Mouse (Mus musculus): ENCODE measurements around the gene Rassf2. TPM values are rescaled to one million over a fixed set of nuclear protein-coding genes. Genes with fewer than 3 reads are reported as not detected.

Rassf2 gene
- polyA plus RNA-seq, 1 experiment from 2014 or later: 17.9 TPM

DNA sequence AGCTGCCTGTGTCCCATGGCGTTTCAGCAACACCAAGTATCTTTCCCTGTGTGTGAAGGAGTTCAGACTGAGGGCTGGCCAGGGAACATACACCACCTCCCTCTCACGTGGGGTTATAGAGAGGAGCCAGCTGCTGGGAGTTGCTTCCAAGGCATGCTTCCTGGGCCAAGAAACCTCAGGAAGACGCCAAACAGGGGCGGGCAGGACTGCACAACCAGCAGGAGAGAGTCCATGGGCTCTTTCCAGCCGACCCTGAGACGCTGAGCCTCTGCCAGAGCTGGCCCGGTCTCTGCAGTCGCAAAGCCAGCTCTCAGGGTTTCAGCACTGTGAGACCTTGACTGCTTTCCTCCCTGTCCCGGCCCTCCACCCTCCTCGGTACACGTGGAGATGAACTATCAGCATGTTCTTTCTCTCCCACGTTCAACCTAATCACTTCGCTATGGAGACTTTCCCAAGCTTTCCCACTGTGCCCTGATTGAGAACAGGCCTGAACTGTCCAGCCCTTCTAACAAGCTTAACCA, 13.1 kb upstream of the Rassf2 start:
- no peaks in the 10 kb centered on the region for H3K9me3 ChIP-seq (replicated peaks; ENCODE audit: control insufficient read depth, low read length)
- ATAC-seq (no peak; the same call in 1 of the 2 replicates), DNase-seq (ENCODE audit: low spot score) (peak; percentile 33)
- no peaks in the 10 kb centered on the region for H3K27me3 ChIP-seq (replicated peaks; ENCODE audit: control insufficient read depth, insufficient read depth, low read length)
- H3K9ac ChIP-seq (ENCODE audit: low read length): no peak overlapping the region
- 43% methylated on average over 13 of the region's 13 CpGs for WGBS
- no peak overlapping the region for H3K4me2 ChIP-seq (ENCODE audit: low read length)
- H3K36me3 ChIP-seq (ENCODE audit: control insufficient read depth, insufficient read depth, low read length): no peaks in the 10 kb centered on the region
- H3K4me1 ChIP-seq (ENCODE audit: control insufficient read depth, insufficient read depth, low read length): no peaks in the 10 kb centered on the region
- H3K27ac ChIP-seq (ENCODE audit: low read depth, low read length): no peak overlapping the region
- H3K4me3 ChIP-seq (ENCODE audit: low read depth, low read length): no peak overlapping the region

DNA sequence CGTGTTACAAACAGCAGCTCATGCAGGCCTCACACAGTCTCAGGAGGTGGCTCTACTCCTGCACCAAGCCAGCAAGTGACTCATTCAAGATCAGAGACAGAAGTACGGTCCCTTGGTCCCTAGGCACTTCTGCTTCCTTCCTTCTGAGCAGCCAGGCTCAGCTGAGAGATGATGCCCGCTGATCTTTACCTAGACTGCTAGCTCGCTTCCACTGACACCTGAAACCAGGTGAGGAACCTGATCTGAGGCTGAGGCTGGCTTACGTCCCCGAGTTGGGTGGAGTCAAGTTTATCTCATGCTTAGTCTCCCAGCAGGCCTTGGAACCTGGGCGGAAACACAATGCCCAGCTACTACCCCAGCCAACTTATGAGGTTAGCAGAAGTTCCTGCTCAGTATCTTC, 9.8 kb upstream of the Rassf2 start:
- WGBS: 71% methylated on average over 7 of the region's 7 CpGs
- no peak overlapping the region for H3K4me3 ChIP-seq (ENCODE audit: low read depth, low read length)
- H3K4me2 ChIP-seq (ENCODE audit: low read length): no peak overlapping the region
- H3K27me3 ChIP-seq (replicated peaks; ENCODE audit: control insufficient read depth, insufficient read depth, low read length): no peaks in the 10 kb centered on the region
- no peaks in the 10 kb centered on the region for H3K9me3 ChIP-seq (replicated peaks; ENCODE audit: control insufficient read depth, low read length)
- ATAC-seq (no peak), DNase-seq (ENCODE audit: low spot score) (no peak)
- H3K36me3 ChIP-seq (ENCODE audit: control insufficient read depth, insufficient read depth, low read length): no peaks in the 10 kb centered on the region
- no peaks in the 10 kb centered on the region for H3K4me1 ChIP-seq (ENCODE audit: control insufficient read depth, insufficient read depth, low read length)
- no peak overlapping the region for H3K9ac ChIP-seq (ENCODE audit: low read length)
- no peak overlapping the region for H3K27ac ChIP-seq (ENCODE audit: low read depth, low read length)

DNA sequence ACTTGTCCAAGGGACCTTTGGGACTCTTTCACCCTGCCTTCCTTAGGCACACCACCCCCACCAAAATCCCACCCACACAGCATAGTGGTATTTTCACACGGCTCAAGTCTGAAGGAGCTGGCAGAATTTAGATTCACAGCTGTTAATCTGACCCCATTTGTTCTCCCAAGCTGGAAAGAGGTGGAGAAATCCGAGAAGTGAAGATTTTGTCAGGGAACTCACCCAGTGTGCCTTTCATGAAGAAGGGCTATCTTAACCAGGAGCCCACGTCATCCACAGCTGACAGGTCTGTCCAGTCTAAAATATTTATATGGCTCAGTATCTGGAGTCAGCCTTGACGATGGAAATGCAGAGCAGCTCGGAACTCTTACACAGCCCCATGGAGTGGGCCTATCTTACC, 6.3 kb upstream of the Rassf2 start:
- Histone ChIP-seq H3K9me3 (replicated peaks; ENCODE audit: control insufficient read depth, low read length) (no peaks in the 10 kb centered on the region), H3K27me3 (replicated peaks; ENCODE audit: control insufficient read depth, insufficient read depth, low read length) (no peaks in the 10 kb centered on the region), H3K9ac (ENCODE audit: low read length) (no peak overlapping the region), H3K36me3 (ENCODE audit: control insufficient read depth, insufficient read depth, low read length) (no peaks in the 10 kb centered on the region), H3K4me1 (ENCODE audit: control insufficient read depth, insufficient read depth, low read length) (no peaks in the 10 kb centered on the region; the same call in 1 of the 2 replicates), H3K4me3 (ENCODE audit: low read depth, low read length) (no peak overlapping the region), H3K27ac (ENCODE audit: low read depth, low read length) (no peak overlapping the region), H3K4me2 (ENCODE audit: low read length) (no peak overlapping the region)
- DNase-seq (ENCODE audit: low spot score) (no peak), ATAC-seq (no peak)
- 85% methylated on average over 5 of the region's 5 CpGs for WGBS

DNA sequence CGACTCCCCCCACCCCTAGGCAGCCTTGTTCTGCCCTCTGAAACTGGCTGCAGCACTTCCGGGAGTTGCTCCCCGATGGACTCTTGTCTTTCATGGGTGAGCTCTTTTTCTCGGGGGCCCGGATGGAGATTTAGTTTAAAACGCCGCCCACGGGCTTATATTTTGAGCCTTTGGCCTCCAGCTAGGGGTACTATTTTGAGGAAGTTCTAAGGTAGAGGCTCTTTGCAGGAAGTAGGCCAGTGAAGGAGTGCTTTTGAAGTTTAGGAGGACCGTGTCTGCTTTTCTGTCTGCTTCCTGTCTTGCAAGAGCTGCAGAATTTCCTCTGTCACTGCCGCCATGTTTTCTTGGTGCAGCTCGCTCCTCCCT, 5.4 kb upstream of the Rassf2 start:
- Histone ChIP-seq H3K27ac (ENCODE audit: low read depth, low read length) (no peak overlapping the region), H3K36me3 (ENCODE audit: control insufficient read depth, insufficient read depth, low read length) (no peaks in the 10 kb centered on the region), H3K9ac (ENCODE audit: low read length) (no peak overlapping the region), H3K27me3 (replicated peaks; ENCODE audit: control insufficient read depth, insufficient read depth, low read length) (no peaks in the 10 kb centered on the region), H3K4me3 (ENCODE audit: low read depth, low read length) (no peak overlapping the region), H3K9me3 (replicated peaks; ENCODE audit: control insufficient read depth, low read length) (no peaks in the 10 kb centered on the region), H3K4me2 (ENCODE audit: low read length) (no peak overlapping the region), H3K4me1 (ENCODE audit: control insufficient read depth, insufficient read depth, low read length) (peaks cover 8% of the 10 kb centered on the region; the same call in 1 of the 2 replicates)
- ATAC-seq: no peak
- WGBS: 41% methylated on average over 11 of the region's 11 CpGs
- DNase-seq (ENCODE audit: low spot score): no peak

DNA sequence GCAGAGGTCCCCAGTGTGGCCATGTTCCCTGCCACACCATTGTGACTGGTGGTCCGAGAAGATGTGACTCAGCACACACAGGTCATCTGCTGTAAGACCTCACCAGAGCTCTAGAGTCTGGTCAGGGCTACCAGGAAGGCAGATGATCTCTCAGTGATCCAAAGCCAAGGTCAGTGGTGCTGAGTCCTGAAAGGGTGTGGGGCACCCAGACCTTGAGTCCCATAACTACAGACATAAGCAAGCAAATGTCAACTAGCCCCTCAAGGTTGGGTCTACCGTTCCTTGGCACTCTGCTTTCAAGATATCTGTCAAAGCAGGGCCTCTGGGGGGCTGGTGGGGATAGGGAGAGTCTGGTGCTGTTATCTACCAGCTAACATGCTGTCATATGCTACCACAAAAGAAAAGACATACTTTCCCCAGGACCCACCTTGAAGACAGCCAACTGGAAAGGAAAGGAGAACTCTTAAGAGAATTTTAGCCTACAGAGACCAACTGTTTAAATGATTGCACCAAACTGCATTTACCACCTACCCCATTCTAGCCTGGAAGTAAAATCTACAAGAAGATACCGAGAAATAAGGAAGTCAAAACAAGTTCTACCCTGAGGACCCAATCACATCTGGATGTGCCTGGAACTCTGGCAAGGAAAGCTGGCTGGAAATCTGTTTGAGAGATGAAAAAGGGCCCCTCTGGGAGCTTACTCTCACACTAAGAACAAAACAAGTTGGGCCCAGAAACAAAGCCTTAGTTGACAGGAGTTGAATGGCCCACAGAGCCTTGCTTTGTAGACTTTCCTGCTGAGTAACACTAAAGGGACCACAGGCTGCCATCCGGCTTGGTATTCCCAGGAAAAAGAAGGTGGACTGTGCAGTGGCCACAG, 4.8 kb upstream of the Rassf2 start:
- Histone ChIP-seq H3K4me2 (ENCODE audit: low read length) (no peak overlapping the region), H3K36me3 (ENCODE audit: control insufficient read depth, insufficient read depth, low read length) (no peaks in the 10 kb centered on the region), H3K27me3 (replicated peaks; ENCODE audit: control insufficient read depth, insufficient read depth, low read length) (no peaks in the 10 kb centered on the region), H3K27ac (ENCODE audit: low read depth, low read length) (no peak overlapping the region), H3K4me3 (ENCODE audit: low read depth, low read length) (no peak overlapping the region), H3K9ac (ENCODE audit: low read length) (no peak overlapping the region), H3K4me1 (ENCODE audit: control insufficient read depth, insufficient read depth, low read length) (peaks cover 8% of the 10 kb centered on the region; the same call in 1 of the 2 replicates), H3K9me3 (replicated peaks; ENCODE audit: control insufficient read depth, low read length) (no peaks in the 10 kb centered on the region)
- DNase-seq (ENCODE audit: low spot score) (no peak), ATAC-seq (no peak)
- 52% methylated on average over 4 of the region's 4 CpGs for WGBS

DNA sequence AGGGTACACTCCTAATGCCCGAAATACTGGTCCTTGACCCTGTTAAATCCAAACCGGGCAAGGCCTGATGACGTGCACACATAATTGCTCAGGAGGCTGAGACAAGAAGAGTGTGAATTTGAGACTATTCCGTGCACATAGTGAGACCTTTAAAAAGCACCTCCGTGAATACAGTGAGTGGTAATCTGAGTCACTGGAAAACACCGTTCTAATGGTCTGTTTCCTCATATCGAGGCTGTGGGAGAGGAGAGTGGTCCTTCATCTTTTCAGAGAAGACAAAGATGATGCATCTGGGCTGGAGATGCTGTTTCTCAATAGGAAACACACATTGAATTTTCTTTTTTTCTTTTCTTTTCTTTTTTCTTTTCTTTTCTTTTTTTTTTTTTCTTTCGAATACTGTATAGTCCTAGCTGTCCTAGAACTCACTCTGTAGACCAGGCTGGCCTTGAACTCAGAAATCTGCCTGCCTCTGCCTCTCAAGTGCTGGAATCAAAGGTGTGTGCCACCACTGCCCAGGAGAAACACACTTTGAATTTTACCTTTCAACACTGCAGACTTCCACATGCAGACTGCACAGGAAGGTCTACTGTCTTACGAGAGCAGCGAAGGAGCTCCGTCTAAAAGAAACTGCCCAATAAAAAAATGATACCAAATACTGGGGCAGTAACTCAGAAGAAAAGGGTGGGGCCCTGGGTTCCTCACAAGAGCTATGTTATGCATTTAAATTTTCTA, 1.5 kb upstream of the Rassf2 start:
- Histone ChIP-seq H3K4me1 (ENCODE audit: control insufficient read depth, insufficient read depth, low read length) (peaks cover 16% of the 10 kb centered on the region; the same call in 1 of the 2 replicates), H3K27ac (ENCODE audit: low read depth, low read length) (no peak overlapping the region; the same call in 1 of the 2 replicates), H3K36me3 (ENCODE audit: control insufficient read depth, insufficient read depth, low read length) (no peaks in the 10 kb centered on the region), H3K4me2 (ENCODE audit: low read length) (peak overlapping the region; percentile 63), H3K4me3 (ENCODE audit: low read depth, low read length) (no peak overlapping the region; the same call in 1 of the 2 replicates), H3K27me3 (replicated peaks; ENCODE audit: control insufficient read depth, insufficient read depth, low read length) (no peaks in the 10 kb centered on the region), H3K9me3 (replicated peaks; ENCODE audit: control insufficient read depth, low read length) (no peaks in the 10 kb centered on the region), H3K9ac (ENCODE audit: low read length) (peak overlapping the region; percentile 77; the same call in 1 of the 2 replicates)
- ATAC-seq (no peak), DNase-seq (ENCODE audit: low spot score) (peak; percentile 11)
- 62% methylated on average over 11 of the region's 11 CpGs for WGBS

DNA sequence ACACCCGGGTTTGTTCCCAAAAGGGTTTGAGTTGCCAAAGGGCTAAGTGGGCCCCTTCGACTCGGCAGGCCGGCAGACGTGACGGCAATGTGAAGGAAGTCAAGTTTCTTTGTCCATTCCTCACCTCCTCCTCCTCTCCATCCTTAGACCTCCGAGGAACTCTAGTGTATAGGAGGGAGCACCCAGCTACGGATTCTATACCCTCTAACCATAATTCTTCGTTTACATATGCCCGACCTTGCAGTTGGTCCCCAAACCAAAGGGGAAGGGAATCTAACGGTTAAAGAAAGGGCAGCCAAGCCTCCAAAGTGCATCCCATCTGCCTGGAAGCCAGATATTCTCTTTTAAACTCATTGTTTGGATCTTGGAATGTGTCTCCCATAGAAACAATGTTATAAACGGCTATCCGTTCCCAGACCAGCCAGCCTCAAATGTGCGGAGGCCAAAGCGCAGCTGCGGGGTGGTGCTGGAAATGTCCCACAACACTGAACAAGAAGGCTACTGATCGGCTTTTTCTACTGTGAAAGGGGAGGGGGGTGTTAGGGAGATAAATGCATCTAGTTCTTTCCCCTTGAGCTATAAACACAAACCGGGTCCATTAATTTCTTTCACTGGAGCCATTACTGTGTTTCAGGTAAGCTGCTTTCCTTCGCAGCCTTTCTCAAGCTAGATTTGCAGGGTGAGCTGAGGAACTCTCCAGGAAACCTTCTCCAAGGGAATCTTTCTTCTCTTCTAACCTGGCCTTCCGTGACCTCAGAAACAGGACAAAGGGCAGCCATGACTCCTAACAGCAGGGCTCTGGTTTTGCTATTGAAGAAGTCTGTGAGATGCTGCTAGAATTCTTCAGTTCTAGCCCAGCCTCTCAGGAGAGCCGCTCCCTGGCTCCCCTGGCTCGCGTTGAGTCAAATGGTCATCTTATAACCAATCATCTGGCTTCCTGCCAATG, 633 bp upstream of the Rassf2 start:
- Histone ChIP-seq H3K27me3 (replicated peaks; ENCODE audit: control insufficient read depth, insufficient read depth, low read length) (no peaks in the 10 kb centered on the region), H3K9ac (ENCODE audit: low read length) (peak overlapping the region; percentile 77), H3K36me3 (ENCODE audit: control insufficient read depth, insufficient read depth, low read length) (no peaks in the 10 kb centered on the region), H3K4me3 (ENCODE audit: low read depth, low read length) (peak overlapping the region; percentile 63), H3K9me3 (replicated peaks; ENCODE audit: control insufficient read depth, low read length) (no peaks in the 10 kb centered on the region), H3K4me2 (ENCODE audit: low read length) (peak overlapping the region; percentile 63), H3K27ac (ENCODE audit: low read depth, low read length) (peak overlapping the region; percentile 85), H3K4me1 (ENCODE audit: control insufficient read depth, insufficient read depth, low read length) (peaks cover 16% of the 10 kb centered on the region; the same call in 1 of the 2 replicates)
- DNase-seq (ENCODE audit: low spot score): peak; percentile 39
- no peak; the same call in 1 of the 2 replicates for ATAC-seq
- WGBS: 8% methylated on average over 23 of the region's 23 CpGs
